Mouse (Mus musculus) bone marrow macrophage, adult 2 months (primary cell): Measurements from ENCODE around the gene Klb.

Source experiments
- CTCF ChIP-seq: IDR thresholded peaks from 2 replicates; pipeline ENCODE4 v1.5.1; 2012; ENCODE audit warnings: low read depth, mild to moderate bottlenecking, low read length, moderate library complexity
- POLR2A ChIP-seq: IDR thresholded peaks from 2 replicates; pipeline ENCODE4 v1.6.1; 2012; ENCODE audit warnings: mild to moderate bottlenecking, low read depth, low read length, borderline replicate concordance

DNA sequence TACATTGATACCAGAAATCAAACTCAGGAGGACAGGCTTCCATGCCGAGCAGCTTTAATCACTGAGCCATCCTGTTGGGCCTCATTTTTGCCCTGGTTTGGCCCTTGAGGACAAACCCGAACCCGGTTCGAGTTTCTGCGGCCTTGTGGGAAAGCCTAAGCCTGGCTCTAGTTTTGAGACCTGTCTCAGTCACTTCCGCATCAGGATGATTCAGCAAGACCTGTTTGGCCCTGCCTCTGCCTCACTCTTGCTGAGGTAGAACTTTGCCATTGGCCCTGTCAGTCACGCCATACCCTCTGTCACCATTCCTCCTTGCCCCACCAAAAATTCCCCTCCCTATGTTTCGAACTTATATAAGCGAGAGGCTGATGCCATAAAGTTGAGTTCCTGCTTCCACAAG lies 48.0 kb upstream of the Klb start:
- no peak for TF ChIP-seq POLR2A
- TF ChIP-seq CTCF = no peak
